8 mouse cellular contexts compared by ENCODE assay signal in the genomic region with DNA sequence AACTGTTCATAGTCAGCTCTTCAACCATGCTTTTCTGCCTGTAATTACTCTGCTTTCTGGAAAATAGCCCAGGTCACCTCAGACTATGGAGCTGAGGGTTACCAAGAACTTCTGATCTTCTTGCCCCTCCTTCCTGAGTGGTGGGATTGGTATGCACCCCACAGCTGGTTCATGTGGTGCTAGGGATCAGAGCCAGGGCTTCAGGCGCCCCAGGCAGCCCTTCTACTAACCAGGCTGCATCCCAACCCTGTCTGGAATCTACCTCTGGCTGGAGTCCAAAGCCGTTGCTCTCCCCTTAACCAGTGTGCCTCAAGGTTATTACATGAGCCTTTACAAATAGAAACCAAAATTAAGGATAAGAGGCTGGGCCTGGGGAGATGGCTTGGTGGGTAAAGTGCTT.
DNase-seq lines count a peak whose midpoint lies in the region; ATAC-seq lines count a peak whose summit lies in the region.

No protein-coding gene starts in this region.

- H3K36me3 ChIP-seq in neural tube, embryonic 14.5 days (ENCODE audit: control insufficient read depth, insufficient read depth, low read length), result no peaks in the 10 kb centered on the region

- DNase-seq in adrenal gland, adult 2 months, result peak; percentile 50
- no peak for DNase-seq in adrenal gland, postnatal 4 days (ENCODE audit: low spot score in 2 of 2)
- peak; percentile 38 for DNase-seq in urinary bladder, postnatal 25 days (ENCODE audit: low spot score)
- DNase-seq in urinary bladder, adult 2 months (ENCODE audit: low spot score), result no peak
- DNase-seq in kidney, adult 18-20 months, result peak; percentile 78
- no peak for DNase-seq in spleen, adult 12 weeks (ENCODE audit: low spot score)
- DNase-seq in gastrocnemius, postnatal 14 days, result no peak

- no peak overlapping the region for H3K4me3 ChIP-seq in neural tube, embryonic 14.5 days (ENCODE audit: low read depth, low read length)

- no peaks in the 10 kb centered on the region for H3K27me3 ChIP-seq in neural tube, embryonic 14.5 days (ENCODE audit: control insufficient read depth, insufficient read depth, low read length)

- H3K9ac ChIP-seq in neural tube, embryonic 14.5 days (replicated peaks; ENCODE audit: low read depth, low read length), result no peak overlapping the region

- WGBS in neural tube, embryonic 14.5 days, result 64% methylated on average over 2 of the region's 2 CpGs

- no peaks in the 10 kb centered on the region for H3K4me1 ChIP-seq in neural tube, embryonic 14.5 days (ENCODE audit: control insufficient read depth, insufficient read depth, low read length)

- intact Hi-C loops in gastrocnemius, postnatal 14 days (cut with DNase I; ENCODE audit: low total_unique reads), result no loop called here

- no peak overlapping the region for H3K4me2 ChIP-seq in neural tube, embryonic 14.5 days (ENCODE audit: low read depth, low read length)

- no peaks in the 10 kb centered on the region for H3K9me3 ChIP-seq in neural tube, embryonic 14.5 days (ENCODE audit: control insufficient read depth, low read length)

- ATAC-seq in neural tube, embryonic 14.5 days (ENCODE audit: low read depth), result peak; percentile 50; the same call in 1 of the 2 replicates

- no peak overlapping the region for H3K27ac ChIP-seq in neural tube, embryonic 14.5 days (ENCODE audit: low read depth, low read length)

Comparison
In these comparisons a context has a peak if more than half of its experiments do, and no peak if none do; other contexts are left out.
1. DNase-seq: peak in adrenal gland, adult 2 months (single experiment), urinary bladder, postnatal 25 days (single experiment) and kidney, adult 18-20 months (single experiment); none in adrenal gland, postnatal 4 days (0 of 2), urinary bladder, adult 2 months (single experiment), spleen, adult 12 weeks (single experiment) and gastrocnemius, postnatal 14 days (single experiment).